Mouse (Mus musculus) fat pad, adult 2 months (tissue): ENCODE data around the gene Gpr183.

Source experiments
- DNase-seq: peaks from one replicate; pipeline ENCODE4 v3.0.0-alpha.2; 2011; ENCODE audit warnings: low read depth, low spot score; ENCODE audit errors: extremely low read depth

Gpr183 gene

DNA sequence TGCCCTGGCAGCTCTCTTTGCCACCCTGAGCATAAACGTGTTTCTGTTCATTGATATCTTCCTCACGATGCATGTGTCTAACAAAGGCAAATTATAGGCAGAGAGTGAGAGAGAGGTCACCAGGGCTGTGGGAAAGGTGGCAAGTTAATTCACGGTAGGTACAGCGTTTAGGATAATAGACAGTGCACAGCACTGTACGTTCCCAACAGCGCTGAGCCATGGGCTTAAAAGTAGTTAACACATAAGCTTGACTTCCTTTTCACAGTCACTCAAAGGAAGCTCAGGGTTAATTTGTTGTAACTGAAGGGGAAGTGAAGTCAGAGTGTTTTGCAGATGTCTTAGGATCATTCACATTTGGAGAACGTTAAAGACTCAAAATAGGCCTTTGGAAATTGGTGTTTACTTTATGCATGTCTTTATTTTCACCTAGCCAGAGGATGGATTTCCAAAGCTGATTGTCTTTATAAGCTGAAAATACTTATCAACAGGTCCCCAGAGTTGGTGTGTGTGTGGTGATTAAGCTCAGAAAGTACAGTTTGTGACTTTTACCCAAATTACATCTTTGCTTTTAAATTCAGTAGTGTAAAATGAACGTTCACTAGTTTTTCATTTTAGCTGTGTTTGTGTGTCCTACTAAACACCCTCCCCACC is 58.5 kb downstream of the Gpr183 start:
- DNase-seq = no peak

DNA sequence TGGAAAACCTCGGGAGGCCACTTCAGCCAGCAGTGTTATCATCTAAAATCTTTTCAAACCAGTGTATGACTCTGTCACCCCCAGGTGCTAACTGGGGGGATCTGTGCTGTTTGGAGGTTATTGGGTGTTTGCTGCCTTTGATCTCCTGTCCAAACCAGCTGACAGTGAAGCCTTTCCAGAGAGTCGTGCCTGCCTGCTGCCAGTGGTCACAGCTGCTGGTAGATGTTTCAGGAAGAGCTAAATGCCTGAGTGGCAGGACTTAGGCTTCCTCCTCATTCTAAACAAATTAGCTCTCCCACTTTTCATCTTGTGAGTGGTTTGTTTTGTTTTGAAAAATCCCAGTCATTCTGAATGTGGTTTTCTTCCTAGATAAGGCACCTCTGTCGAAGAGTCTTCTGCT is 60.2 kb downstream of the Gpr183 start:
- no peak for DNase-seq

DNA sequence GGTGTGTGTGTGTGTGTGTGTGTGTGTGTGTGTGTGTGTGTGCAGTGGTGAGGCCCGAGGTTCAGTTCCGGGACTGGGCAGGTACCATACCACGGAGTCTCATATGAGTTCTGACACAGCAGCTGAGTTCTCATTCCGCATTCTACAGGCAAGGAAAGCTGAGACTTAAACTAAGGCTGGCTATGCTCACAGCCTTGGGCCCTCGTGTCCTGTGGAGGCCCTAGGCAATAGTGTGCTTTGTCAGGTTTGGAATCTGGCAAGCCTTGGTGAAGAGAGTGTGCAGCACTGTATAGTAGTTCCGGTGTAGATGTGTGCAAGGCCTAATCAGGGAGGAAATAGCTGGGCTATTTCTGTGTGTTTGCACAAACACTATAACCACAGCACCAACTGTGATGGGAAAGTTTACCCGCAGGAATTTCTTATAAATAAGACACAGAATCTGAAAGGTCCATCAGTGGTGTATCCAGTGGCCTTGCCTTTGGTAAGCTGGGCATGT is 61.6 kb downstream of the Gpr183 start:
- DNase-seq = no peak
